Mouse (Mus musculus): Measurements from ENCODE around the gene Olfr1274-ps. TPM values are rescaled to one million over a fixed set of nuclear protein-coding genes. Genes with fewer than 3 reads are reported as not detected.
"Not testable (repeated sequence)": the region's sequence is repeated elsewhere in the genome, so short reads cannot be mapped to it uniquely, and the experiment has no call there.

Gene Olfr1274-ps
- not detected for total RNA-seq (2021)

DNA sequence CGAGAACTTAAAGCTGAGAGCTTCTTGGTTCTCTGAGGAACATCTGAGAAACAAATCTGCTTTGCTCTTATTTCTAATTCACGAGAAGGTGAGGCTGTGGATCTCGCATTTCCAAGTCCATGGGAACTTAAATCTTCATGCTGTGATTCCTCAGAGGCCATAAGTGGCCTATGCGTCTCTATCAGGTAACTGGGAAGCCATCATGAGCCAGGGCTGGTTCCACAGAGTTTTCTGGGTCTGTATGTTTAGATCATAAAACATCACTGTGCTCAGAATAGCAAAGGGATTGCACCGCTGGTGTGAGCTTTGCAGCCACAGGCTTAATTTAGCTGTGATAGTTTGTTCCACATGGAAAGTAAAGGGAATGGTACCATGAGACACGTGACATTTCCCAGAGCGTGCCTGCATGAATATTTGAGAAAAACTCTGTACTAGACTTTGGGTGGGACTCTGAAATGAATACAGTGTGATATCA is at the start of gene Olfr1274-ps:
TSS of gene Olfr1274-ps (plus strand) at position 51 of the 475 bp plus-strand sequence.
- intact Hi-C loops (cut with DNase I); DNase-seq: not testable (repeated sequence)

DNA sequence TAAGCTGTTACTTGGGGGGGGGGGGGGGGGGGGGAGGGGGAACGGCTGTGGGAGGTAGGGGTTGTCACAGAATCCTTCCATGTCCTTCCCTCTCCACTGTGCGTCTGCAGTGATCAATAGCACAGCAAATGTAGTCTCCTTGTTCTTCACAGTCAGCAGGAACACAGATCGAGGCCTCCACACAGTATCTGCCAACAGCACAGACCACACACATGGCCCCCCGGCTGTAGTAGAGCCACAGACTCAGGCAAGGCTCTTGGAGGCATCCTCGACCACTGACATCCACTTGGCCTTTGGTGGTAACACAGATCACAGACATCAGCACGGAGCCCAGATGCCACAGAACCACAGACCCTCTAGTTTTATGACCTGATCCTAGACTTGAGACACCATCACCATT is 47.4 kb upstream of the Olfr1274-ps start:
- intact Hi-C loops (cut with DNase I); DNase-seq: not testable (repeated sequence)

DNA sequence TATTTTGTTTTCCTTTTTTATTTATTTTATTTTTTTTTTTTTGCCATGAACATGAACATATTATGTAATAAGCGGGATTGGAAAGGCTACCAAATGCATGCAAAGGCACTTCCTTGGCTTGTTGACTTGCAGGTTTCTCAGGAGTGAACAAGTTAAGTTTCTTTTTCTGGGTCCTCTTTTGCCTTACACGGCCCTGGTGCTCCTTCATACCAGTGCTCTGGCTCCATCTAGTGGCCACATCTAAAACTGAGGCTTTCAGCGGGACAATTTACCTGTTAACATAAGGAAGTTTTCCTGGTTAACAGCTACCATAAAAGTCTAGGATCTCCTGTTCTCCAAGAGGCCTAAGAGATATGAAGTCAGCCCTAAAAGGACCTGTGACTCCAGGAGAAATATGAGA is 46.9 kb upstream of the Olfr1274-ps start:
- DNase-seq; intact Hi-C loops (cut with DNase I): not testable (repeated sequence)

DNA sequence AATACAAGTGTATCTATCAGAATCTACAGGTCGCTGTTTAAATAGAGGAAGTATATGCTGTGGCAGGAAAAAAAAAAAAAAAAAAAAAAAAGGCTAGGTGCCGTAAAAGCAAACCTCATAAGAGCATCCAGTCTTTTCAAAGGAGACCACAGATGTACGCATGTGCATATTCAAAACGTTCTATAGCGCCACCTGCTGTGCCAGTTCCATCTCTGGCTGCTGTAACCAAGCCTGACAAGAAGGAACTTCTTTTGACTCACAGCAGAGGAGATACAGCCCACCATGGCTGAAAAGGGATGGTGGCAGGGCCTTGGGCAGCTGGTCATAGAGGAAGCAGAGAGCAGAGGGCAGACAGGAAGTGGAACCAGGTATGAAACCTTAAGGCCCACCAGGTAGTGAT is 39.3 kb upstream of the Olfr1274-ps start:
- intact Hi-C loops (cut with DNase I); DNase-seq: not testable (repeated sequence)

DNA sequence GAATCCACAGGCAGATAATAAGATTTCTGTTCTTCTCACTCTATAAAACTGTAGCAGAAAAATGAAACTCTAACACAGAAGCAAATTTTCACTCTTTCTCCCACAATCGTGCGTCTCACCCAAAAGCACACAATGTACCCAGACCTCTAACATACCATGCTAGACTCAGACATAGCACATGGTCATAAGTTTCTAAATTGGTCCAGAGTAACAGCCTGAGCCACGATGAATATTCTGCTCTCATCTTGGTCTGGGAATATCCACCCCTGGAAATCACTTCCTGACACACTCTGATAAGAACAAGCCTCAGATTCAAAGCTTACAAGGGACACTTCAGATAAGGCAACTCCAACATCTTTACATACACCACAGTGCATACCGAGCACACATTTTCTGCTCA is 38.3 kb upstream of the Olfr1274-ps start:
- DNase-seq; intact Hi-C loops (cut with DNase I): not testable (repeated sequence)

DNA sequence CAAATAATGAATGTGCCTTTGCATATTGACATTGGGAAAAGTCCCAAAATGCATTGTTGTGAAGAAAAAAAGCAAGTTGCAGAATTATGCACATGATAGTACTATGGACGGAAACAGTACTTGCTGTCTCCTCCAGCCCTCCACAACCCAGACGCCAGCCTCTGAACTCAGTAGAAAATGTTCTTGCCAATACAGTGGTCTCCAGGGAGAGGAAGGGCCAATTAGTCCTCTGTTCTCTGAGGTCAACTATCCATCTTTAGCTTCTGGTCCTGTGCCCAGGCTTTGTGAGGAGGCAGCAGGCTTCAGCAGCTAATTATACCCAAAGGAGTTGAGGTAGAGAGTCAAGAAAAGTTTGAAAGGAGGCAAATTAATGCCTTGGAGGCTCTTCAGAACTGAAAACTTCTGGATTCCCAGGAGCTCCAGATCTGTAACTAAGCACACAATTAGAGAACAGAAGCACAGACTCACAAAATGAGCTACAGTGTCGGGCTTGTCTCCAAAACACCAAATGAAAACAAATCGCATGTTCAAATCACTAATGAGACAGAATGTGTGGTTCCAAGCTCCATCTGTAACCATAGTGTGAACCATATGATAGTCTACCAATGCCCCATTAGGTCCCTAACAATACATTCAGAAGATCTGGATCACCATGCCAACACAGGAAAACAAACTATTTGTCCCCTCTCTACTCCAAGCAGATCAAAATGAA is 15.8 kb downstream of the Olfr1274-ps start:
- intact Hi-C loops (cut with DNase I); DNase-seq: not testable (repeated sequence)

DNA sequence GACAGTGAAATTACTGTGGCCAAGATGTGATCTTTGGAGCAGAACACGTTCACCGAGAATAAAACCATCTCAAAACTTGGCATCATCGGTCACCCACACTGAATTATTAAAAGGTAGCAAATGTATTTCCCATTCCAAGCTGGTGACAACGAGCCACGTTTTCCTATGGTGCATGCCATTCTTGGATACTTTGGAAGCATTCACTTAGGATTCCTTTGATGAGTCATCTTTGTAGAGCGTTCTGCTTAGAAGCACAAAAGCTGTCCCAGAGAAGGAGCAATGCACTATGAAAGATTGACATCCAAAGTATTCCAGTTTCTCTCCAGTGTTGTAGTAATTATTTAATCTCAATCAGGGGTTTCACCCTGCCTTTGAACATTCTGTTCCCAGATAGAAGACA is 23.8 kb downstream of the Olfr1274-ps start:
- intact Hi-C loops (cut with DNase I); DNase-seq: not testable (repeated sequence)

DNA sequence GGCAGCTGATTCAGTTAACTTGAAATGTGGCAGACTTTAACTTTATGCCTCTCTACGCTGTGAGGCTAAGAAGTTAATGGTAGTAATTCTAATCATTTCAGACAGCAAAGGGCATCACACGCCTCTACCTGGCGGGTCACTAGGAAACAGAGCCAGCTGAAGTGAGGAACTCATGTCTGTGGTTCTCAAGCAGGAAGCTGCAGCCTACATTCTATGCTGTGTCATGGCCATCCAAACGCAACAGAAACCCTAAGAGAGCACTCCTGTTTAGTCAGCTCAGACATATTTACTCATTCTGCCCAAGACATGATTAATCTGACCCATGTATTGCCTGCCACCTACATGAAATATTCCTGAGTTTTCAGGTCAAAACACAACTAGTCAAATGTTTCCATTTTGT is 26.5 kb downstream of the Olfr1274-ps start:
- DNase-seq; intact Hi-C loops (cut with DNase I): not testable (repeated sequence)

DNA sequence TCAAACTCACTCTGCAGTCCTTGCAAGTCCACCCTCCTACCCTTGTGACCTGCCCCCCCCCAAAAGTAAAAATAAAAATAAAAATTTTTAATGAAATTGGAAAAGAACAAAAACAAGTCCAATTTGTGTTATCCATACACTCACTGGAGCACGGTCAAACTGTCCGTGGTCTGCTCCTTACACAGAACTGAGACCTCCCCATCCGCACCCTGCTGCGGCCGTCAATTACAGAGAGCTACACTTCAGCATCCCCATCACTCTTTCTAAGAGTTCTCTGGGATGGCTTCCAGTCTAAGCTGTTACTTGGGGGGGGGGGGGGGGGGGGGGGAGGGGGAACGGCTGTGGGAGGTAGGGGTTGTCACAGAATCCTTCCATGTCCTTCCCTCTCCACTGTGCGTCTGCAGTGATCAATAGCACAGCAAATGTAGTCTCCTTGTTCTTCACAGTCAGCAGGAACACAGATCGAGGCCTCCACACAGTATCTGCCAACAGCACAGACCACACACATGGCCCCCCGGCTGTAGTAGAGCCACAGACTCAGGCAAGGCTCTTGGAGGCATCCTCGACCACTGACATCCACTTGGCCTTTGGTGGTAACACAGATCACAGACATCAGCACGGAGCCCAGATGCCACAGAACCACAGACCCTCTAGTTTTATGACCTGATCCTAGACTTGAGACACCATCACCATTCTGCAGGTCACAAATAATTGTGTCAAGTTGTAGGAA is 30.7 kb downstream of the Olfr1274-ps start:
- intact Hi-C loops (cut with DNase I); DNase-seq: not testable (repeated sequence)

DNA sequence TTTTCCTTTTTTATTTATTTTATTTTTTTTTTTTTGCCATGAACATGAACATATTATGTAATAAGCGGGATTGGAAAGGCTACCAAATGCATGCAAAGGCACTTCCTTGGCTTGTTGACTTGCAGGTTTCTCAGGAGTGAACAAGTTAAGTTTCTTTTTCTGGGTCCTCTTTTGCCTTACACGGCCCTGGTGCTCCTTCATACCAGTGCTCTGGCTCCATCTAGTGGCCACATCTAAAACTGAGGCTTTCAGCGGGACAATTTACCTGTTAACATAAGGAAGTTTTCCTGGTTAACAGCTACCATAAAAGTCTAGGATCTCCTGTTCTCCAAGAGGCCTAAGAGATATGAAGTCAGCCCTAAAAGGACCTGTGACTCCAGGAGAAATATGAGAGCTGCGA is 31.3 kb downstream of the Olfr1274-ps start:
- DNase-seq; intact Hi-C loops (cut with DNase I): not testable (repeated sequence)

DNA sequence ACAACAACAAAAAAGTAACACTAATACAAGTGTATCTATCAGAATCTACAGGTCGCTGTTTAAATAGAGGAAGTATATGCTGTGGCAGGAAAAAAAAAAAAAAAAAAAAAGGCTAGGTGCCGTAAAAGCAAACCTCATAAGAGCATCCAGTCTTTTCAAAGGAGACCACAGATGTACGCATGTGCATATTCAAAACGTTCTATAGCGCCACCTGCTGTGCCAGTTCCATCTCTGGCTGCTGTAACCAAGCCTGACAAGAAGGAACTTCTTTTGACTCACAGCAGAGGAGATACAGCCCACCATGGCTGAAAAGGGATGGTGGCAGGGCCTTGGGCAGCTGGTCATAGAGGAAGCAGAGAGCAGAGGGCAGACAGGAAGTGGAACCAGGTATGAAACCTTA is 39.0 kb downstream of the Olfr1274-ps start:
- intact Hi-C loops (cut with DNase I); DNase-seq: not testable (repeated sequence)

DNA sequence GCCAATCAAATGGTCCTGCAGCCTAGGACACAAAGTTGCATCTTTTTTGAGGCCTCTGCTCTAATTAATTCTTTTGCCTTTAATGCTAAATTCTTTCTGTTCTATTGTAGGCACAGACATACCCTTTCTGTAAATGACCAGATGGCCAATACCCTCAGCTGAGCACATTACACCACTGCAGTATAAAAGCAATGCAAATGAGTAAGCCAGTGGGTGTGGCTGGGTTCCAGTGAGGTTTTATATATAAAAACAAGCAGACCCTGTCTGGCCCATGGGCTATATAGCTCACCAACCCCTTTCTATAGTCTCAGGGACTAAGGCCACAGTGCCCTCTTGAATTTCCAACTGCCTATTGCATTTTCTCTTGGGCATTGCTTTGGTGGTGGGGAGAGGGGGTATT is 41.7 kb downstream of the Olfr1274-ps start:
- DNase-seq: not testable (repeated sequence)

DNA sequence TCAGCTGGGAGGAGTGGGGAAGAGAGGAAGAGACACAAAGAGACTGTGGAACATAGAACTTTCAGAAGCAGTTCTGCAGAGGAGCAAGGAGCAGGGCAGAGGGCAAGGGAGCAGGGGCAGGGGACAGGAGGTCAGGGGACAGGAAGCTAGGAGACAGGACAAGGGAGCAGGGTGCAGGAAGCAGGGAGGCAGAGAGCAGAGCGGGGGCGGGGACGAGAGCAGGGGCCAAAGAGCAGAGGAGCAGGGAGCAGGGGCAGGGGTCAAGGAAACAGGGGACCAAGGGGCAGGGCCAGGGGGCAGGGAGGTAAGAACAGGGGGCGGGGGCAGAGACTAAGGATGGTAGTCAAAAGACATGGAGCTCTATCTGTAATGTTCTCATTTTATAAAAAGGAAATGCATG is 43.3 kb downstream of the Olfr1274-ps start:
- DNase-seq; intact Hi-C loops (cut with DNase I): not testable (repeated sequence)

More for the DNA sequence above, 41.7 kb downstream of the Olfr1274-ps start:
- intact Hi-C loops (cut with DNase I): not testable (repeated sequence)

DNA sequence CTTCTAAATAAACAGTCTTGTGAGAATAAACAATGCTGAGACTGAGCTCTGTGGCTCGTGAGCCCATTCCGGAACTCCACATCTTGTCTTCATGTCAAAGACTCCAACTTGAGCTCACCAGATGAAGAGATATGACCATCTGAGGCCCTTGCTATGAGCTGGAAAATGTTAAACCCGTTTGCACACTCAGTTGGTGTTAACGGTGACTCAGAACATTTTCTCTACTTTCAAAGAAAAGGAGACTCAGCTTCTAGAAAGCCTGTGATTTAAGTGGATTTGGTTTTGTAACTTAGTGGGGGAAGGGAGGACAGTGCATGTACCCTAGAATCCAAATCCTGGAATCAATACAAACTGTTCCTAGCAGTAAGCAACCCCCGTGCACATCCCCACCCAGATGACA is 45.3 kb downstream of the Olfr1274-ps start:
- no peak for DNase-seq
- intact Hi-C loops (cut with DNase I): no loop called here

DNA sequence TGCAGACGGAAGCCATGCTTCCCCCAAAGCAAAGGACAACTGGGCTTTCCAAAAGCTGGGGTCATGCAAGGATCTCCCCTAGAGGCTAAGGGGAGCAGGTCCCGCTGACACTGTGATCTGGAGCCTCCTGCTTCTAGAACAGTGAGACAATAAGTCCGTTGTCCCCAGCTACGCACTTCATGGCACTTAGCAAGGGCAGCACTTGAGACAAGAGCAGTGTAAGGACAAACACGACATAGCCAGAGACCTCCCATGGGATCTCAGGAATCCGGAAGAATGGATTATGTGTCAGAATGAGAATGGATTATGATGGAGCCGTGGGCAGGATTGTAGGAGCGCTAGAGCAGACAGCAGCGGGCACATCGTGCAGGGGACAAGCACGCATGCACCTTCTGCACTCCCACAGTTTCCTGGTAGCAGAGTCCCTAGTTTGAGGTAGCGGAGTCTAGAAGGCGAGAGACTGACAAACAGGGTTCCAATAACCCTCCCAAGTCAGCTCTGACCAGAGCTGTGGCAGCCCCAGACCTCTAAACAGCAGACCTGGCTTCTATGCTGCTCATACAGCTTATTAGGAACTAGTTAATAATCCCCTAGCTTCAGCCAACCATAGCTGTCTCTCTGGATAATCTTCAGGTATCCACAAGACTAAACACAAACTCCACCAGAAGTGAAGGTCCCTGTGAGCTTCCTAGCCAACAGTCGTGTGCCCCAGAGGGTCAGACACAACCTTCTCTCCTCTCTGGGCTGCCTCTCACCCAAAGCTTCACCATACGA is 50.7 kb downstream of the Olfr1274-ps start:
- DNase-seq: no peak
- intact Hi-C loops (cut with DNase I): no loop called here

DNA sequence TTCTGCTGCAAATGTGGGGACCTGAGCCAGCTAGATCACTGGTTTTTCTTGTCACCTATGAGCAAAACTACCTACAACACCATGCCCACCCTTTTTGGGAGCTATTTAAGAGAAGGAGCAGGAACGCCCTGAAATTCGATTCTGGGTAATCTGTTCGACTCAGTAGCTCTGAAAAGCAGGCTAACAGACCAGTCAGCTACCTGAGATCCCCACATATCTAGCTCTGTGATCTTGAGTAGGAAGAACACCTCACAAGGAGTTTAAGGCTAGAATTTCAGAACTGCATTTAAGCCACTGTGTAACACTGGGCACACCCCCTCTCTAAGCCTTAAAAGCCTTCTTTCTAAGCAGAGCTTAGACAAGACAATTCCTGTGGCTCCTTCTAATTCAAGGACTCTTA is 53.9 kb downstream of the Olfr1274-ps start:
- intact Hi-C loops (cut with DNase I): no loop called here
- no peak for DNase-seq

Other genes with a start within 250 kb of the Olfr1274-ps start
- not detected for gene Olfr1270, start 245.6 kb upstream of the Olfr1274-ps start, total RNA-seq (2021)
- under 1 TPM in 1 of 2 experiments, not detected in 1; 0.32 TPM for gene Olfr1506, start 174.2 kb upstream of the Olfr1274-ps start, total RNA-seq (2021)
- gene Olfr142, start 141.1 kb upstream of the Olfr1274-ps start, total RNA-seq (2021): not detected
- not detected for gene Olfr1271, start 127.7 kb upstream of the Olfr1274-ps start, total RNA-seq (2021)
- not detected for gene Olfr1272, start 105.8 kb upstream of the Olfr1274-ps start, total RNA-seq (2021)
- under 1 TPM in 1 of 2 experiments, not detected in 1; 0.24 TPM for gene Gm13769, start 76.5 kb upstream of the Olfr1274-ps start, total RNA-seq (2021)
- gene Ptprj, start 182.0 kb downstream of the Olfr1274-ps start, total RNA-seq (2021): 10 to 100 TPM; 50.8 to 51.2 TPM

All from left cerebral cortex, postnatal 4 days (tissue).